9 mouse cellular contexts compared by ENCODE assay signal in the genomic region with DNA sequence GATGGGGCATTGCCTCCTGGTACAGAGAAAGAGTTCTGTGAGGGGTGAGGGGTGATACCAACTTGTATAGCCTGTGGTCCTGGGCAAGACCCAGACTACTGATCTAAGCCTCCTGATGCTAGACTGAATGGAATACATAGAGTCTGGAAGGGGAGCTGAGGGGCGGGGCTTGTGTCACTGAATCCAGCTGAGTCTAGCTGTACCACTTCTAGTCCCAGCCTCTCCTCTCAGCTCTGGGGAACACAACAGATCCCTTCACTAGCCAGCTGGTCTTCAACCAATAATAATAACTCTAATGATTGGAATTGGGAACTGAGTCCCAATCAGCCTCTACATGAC. TPM values are rescaled to one million over a fixed set of nuclear protein-coding genes. Genes with fewer than 3 reads are reported as not detected.
DNase-seq lines count a peak whose midpoint lies in the region; ATAC-seq and TF ChIP-seq lines count a peak whose summit lies in the region.
"Had no signal": no experiment of that assay in that cellular context is flagged by ENCODE, and none has a peak within 500 bp of the region (broad histone marks: within the 10 kb centered on the region; RNA-seq: fewer than 3 reads in every experiment).

No protein-coding gene starts in this region.

- ATAC-seq in heart, postnatal 0 days (ENCODE audit: insufficient read depth, low read depth): no peak
- ATAC-seq in embryonic facial prominence, embryonic 11.5 days (replicated peaks; ENCODE audit: insufficient number of reproducible peaks, low FRiP score, low TSS enrichment, low read depth): peak; percentile 75; the same call in 1 of the 2 replicates
- ATAC-seq in hindbrain, embryonic 16.5 days: no peak
- ATAC-seq in midbrain, embryonic 15.5 days (replicated peaks): no peak

- H3K36me3 ChIP-seq in heart, postnatal 0 days (replicated peaks; ENCODE audit: control insufficient read depth, insufficient read depth, low read length): no peaks in the 10 kb centered on the region
- H3K36me3 ChIP-seq in embryonic facial prominence, embryonic 11.5 days (replicated peaks; ENCODE audit: control insufficient read depth, insufficient read depth, low read depth, low read length): no peaks in the 10 kb centered on the region
- H3K36me3 ChIP-seq in hindbrain, embryonic 16.5 days (ENCODE audit: control insufficient read depth, insufficient read depth, low read length): no peaks in the 10 kb centered on the region
- H3K36me3 ChIP-seq in midbrain, embryonic 15.5 days (replicated peaks): no peaks in the 10 kb centered on the region

- WGBS in heart, postnatal 0 days: 69% methylated on average over 1 of the region's 1 CpGs
- 54% methylated on average over 1 of the region's 1 CpGs for WGBS in embryonic facial prominence, embryonic 11.5 days
- 82% methylated on average over 1 of the region's 1 CpGs for WGBS in hindbrain, embryonic 16.5 days
- 88% methylated on average over 1 of the region's 1 CpGs for WGBS in midbrain, embryonic 15.5 days

- no peak for TF ChIP-seq EP300 in heart, postnatal 0 days (IDR thresholded peaks at IDR 0.05; ENCODE audit: low read depth)

- H3K4me2 ChIP-seq in heart, postnatal 0 days (ENCODE audit: low read depth, low read length): peak overlapping the region; percentile 74; the same call in 1 of the 2 replicates
- H3K4me2 ChIP-seq in embryonic facial prominence, embryonic 11.5 days (ENCODE audit: low read depth, low read length): peak overlapping the region; percentile 97
- peak overlapping the region; percentile 99 for H3K4me2 ChIP-seq in hindbrain, embryonic 16.5 days (ENCODE audit: low read length)
- H3K4me2 ChIP-seq in midbrain, embryonic 15.5 days: peak overlapping the region; percentile 93

- no peak for DNase-seq in heart, postnatal 0 days (ENCODE audit: low spot score)
- no peak for DNase-seq in heart, postnatal 14 days
- DNase-seq in embryonic facial prominence, embryonic 11.5 days (ENCODE audit: low spot score): no peak
- DNase-seq in spleen, postnatal 10 days (ENCODE audit: low spot score in 2 of 2): no peak
- DNase-seq in ovary, postnatal 14 days (ENCODE audit: low spot score): no peak
- no peak for DNase-seq in left cerebral cortex, adult 8-10 months (ENCODE audit: low spot score in 2 of 2)

- no peaks in the 10 kb centered on the region for H3K9me3 ChIP-seq in heart, postnatal 0 days (replicated peaks; ENCODE audit: control insufficient read depth, low read length)
- no peaks in the 10 kb centered on the region for H3K9me3 ChIP-seq in embryonic facial prominence, embryonic 11.5 days (replicated peaks; ENCODE audit: control insufficient read depth, low read length)
- no peaks in the 10 kb centered on the region for H3K9me3 ChIP-seq in hindbrain, embryonic 16.5 days (ENCODE audit: control insufficient read depth, low read length)
- no peaks in the 10 kb centered on the region for H3K9me3 ChIP-seq in midbrain, embryonic 15.5 days

- no peak overlapping the region for H3K27ac ChIP-seq in heart, postnatal 0 days (ENCODE audit: low read depth)
- H3K27ac ChIP-seq in embryonic facial prominence, embryonic 11.5 days (replicated peaks; ENCODE audit: low read depth, low read length): no peak overlapping the region
- no peak overlapping the region for H3K27ac ChIP-seq in hindbrain, embryonic 16.5 days (ENCODE audit: low read depth, low read length)
- H3K27ac ChIP-seq in midbrain, embryonic 15.5 days: peak overlapping the region; percentile 23; the same call in 1 of the 2 replicates

- no peak overlapping the region for H3K9ac ChIP-seq in heart, postnatal 0 days (replicated peaks; ENCODE audit: low read depth, low read length)
- no peak overlapping the region for H3K9ac ChIP-seq in embryonic facial prominence, embryonic 11.5 days (replicated peaks; ENCODE audit: low read length)
- no peak overlapping the region for H3K9ac ChIP-seq in hindbrain, embryonic 16.5 days (ENCODE audit: low read depth, low read length)
- H3K9ac ChIP-seq in midbrain, embryonic 15.5 days: no peak overlapping the region

- peaks cover 36% of the 10 kb centered on the region for H3K27me3 ChIP-seq in heart, postnatal 0 days (ENCODE audit: control insufficient read depth, insufficient read depth, low read length)
- peaks cover 26% of the 10 kb centered on the region for H3K27me3 ChIP-seq in embryonic facial prominence, embryonic 11.5 days (ENCODE audit: control insufficient read depth, insufficient read depth, low read length)
- peaks cover 11% of the 10 kb centered on the region for H3K27me3 ChIP-seq in hindbrain, embryonic 16.5 days (replicated peaks; ENCODE audit: control insufficient read depth, insufficient read depth, low read length)
- H3K27me3 ChIP-seq in midbrain, embryonic 15.5 days (replicated peaks): peaks cover 28% of the 10 kb centered on the region

- intact Hi-C loops in heart, postnatal 14 days (cut with DNase I): no loop called here

- peaks cover 13% of the 10 kb centered on the region; the same call in 1 of the 2 replicates for H3K4me1 ChIP-seq in heart, postnatal 0 days (ENCODE audit: control insufficient read depth, insufficient read depth)
- peaks cover 4% of the 10 kb centered on the region; the same call in 1 of the 2 replicates for H3K4me1 ChIP-seq in embryonic facial prominence, embryonic 11.5 days (ENCODE audit: control insufficient read depth, insufficient read depth, low read length)
- H3K4me1 ChIP-seq in hindbrain, embryonic 16.5 days (ENCODE audit: control insufficient read depth, insufficient read depth, low read depth, low read length): peaks cover 28% of the 10 kb centered on the region
- peaks cover 27% of the 10 kb centered on the region for H3K4me1 ChIP-seq in midbrain, embryonic 15.5 days

- H3K4me3 ChIP-seq in heart, postnatal 0 days (ENCODE audit: low read depth, low read length): peak overlapping the region; percentile 40
- no peak overlapping the region; the same call in 1 of the 2 replicates for H3K4me3 ChIP-seq in embryonic facial prominence, embryonic 11.5 days (ENCODE audit: low read depth, low read length)
- H3K4me3 ChIP-seq in hindbrain, embryonic 16.5 days (ENCODE audit: low read length): peak overlapping the region; percentile 69
- H3K4me3 ChIP-seq in midbrain, embryonic 15.5 days: peak overlapping the region; percentile 54

- TF ChIP-seq CTCF in heart, postnatal 0 days (IDR thresholded peaks at IDR 0.05; ENCODE audit: low read depth): no peak

RNA-seq across cellular contexts. Expression of a gene that starts 0.4 kb away (rescaled TPM):
- not detected in 2 replicates for total RNA-seq in heart, postnatal 0 days (2014; rRNA removed; ENCODE audit: low replicate concordance)
- not detected in 2 replicates for polyA plus RNA-seq in heart, postnatal 0 days (2015; fragmentation: Nextera tagmentation; extraction: Ambion mirVana)
- not detected for total RNA-seq in heart, postnatal 14 days (2021)
- polyA plus RNA-seq in embryonic facial prominence, embryonic 11.5 days (2014; fragmentation: Nextera tagmentation; extraction: Ambion mirVana): 0.04 TPM in 2 replicates
- polyA plus RNA-seq in hindbrain, embryonic 16.5 days (2015; fragmentation: Nextera tagmentation; extraction: Ambion mirVana): 0.62 and 0.70 TPM in 2 replicates
- 0.49 and 0.95 TPM in 2 replicates for polyA plus RNA-seq in midbrain, embryonic 15.5 days (2015; fragmentation: Nextera tagmentation; extraction: Ambion mirVana)
- total RNA-seq in left cerebral cortex, adult 8-10 months (2022): 10 to 100 TPM; 16.1 to 18.6 (median 17.1) TPM

RNA-seq across cellular contexts. Expression of a gene that starts 23.4 kb away (rescaled TPM):
- 2.7 and 3.1 TPM in 2 replicates for total RNA-seq in heart, postnatal 0 days (2014; rRNA removed; ENCODE audit: low replicate concordance)
- polyA plus RNA-seq in heart, postnatal 0 days (2015; fragmentation: Nextera tagmentation; extraction: Ambion mirVana): 1.1 and 1.2 TPM in 2 replicates
- total RNA-seq in heart, postnatal 14 days (2021): 1 to 10 TPM; 3.5 to 4.0 TPM
- polyA plus RNA-seq in embryonic facial prominence, embryonic 11.5 days (2014; fragmentation: Nextera tagmentation; extraction: Ambion mirVana): 9.8 and 10.5 TPM in 2 replicates
- polyA plus RNA-seq in hindbrain, embryonic 16.5 days (2015; fragmentation: Nextera tagmentation; extraction: Ambion mirVana): 13.7 and 27.7 TPM in 2 replicates
- 27.9 and 30.1 TPM in 2 replicates for polyA plus RNA-seq in midbrain, embryonic 15.5 days (2015; fragmentation: Nextera tagmentation; extraction: Ambion mirVana)
- 10 to 100 TPM; 40.2 to 48.4 (median 43.4) TPM for total RNA-seq in left cerebral cortex, adult 8-10 months (2022)

RNA-seq across cellular contexts. Expression of a gene that starts 27.1 kb away (rescaled TPM):
- total RNA-seq in heart, postnatal 0 days (2014; rRNA removed; ENCODE audit: low replicate concordance): not detected in 2 replicates
- polyA plus RNA-seq in heart, postnatal 0 days (2015; fragmentation: Nextera tagmentation; extraction: Ambion mirVana): not detected in 2 replicates
- total RNA-seq in heart, postnatal 14 days (2021): not detected
- not detected in 2 replicates for polyA plus RNA-seq in embryonic facial prominence, embryonic 11.5 days (2014; fragmentation: Nextera tagmentation; extraction: Ambion mirVana)
- polyA plus RNA-seq in hindbrain, embryonic 16.5 days (2015; fragmentation: Nextera tagmentation; extraction: Ambion mirVana): not detected in 2 replicates
- polyA plus RNA-seq in midbrain, embryonic 15.5 days (2015; fragmentation: Nextera tagmentation; extraction: Ambion mirVana): not detected in 2 replicates
- total RNA-seq in left cerebral cortex, adult 8-10 months (2022): 1 to 10 TPM in 1 of 4 experiments, under 1 TPM in 3; 0.33 to 1.3 (median 0.90) TPM
- total RNA-seq: left cerebral cortex, postnatal 10 days had no signal

RNA-seq across cellular contexts. Expression of a gene that starts 31.3 kb away (rescaled TPM):
- not detected in 2 replicates for total RNA-seq in heart, postnatal 0 days (2014; rRNA removed; ENCODE audit: low replicate concordance)
- not detected in 2 replicates for polyA plus RNA-seq in heart, postnatal 0 days (2015; fragmentation: Nextera tagmentation; extraction: Ambion mirVana)
- not detected for total RNA-seq in heart, postnatal 14 days (2021)
- polyA plus RNA-seq in embryonic facial prominence, embryonic 11.5 days (2014; fragmentation: Nextera tagmentation; extraction: Ambion mirVana): not detected in 2 replicates
- polyA plus RNA-seq in hindbrain, embryonic 16.5 days (2015; fragmentation: Nextera tagmentation; extraction: Ambion mirVana): 0.37 and 0.89 TPM in 2 replicates
- 0.41 and 0.44 TPM in 2 replicates for polyA plus RNA-seq in midbrain, embryonic 15.5 days (2015; fragmentation: Nextera tagmentation; extraction: Ambion mirVana)
- under 1 TPM; 0.42 to 0.70 (median 0.47) TPM for total RNA-seq in left cerebral cortex, adult 8-10 months (2022)

RNA-seq across cellular contexts. Expression of a gene that starts 50.1 kb away (rescaled TPM):
- not detected in 2 replicates for total RNA-seq in heart, postnatal 0 days (2014; rRNA removed; ENCODE audit: low replicate concordance)
- polyA plus RNA-seq in heart, postnatal 0 days (2015; fragmentation: Nextera tagmentation; extraction: Ambion mirVana): 1.3 and 1.4 TPM in 2 replicates
- under 1 TPM in 1 of 2 experiments, not detected in 1; 0.37 TPM for total RNA-seq in heart, postnatal 14 days (2021)
- polyA plus RNA-seq in embryonic facial prominence, embryonic 11.5 days (2014; fragmentation: Nextera tagmentation; extraction: Ambion mirVana): 3.9 and 5.5 TPM in 2 replicates
- 0.99 and 1.5 TPM in 2 replicates for polyA plus RNA-seq in hindbrain, embryonic 16.5 days (2015; fragmentation: Nextera tagmentation; extraction: Ambion mirVana)
- 0.79 and 1.1 TPM in 2 replicates for polyA plus RNA-seq in midbrain, embryonic 15.5 days (2015; fragmentation: Nextera tagmentation; extraction: Ambion mirVana)
- under 1 TPM in 1 of 4 experiments, not detected in 3; 0.35 TPM for total RNA-seq in left cerebral cortex, adult 8-10 months (2022)
